Mouse (Mus musculus): ENCODE data around the gene Carns1.

- TF ChIP-seq EP300 (IDR thresholded peaks at IDR 0.05; ENCODE audit: low read depth in 1 of 2, low read length in 2 of 2) (no peak), CTCF (IDR thresholded peaks at IDR 0.05 in 2 of 3, conservative IDR thresholded peaks at IDR 0.05 in 1 of 3; ENCODE audit: control insufficient read depth in 1 of 3, insufficient read depth in 1 of 3, low read depth in 2 of 3, low read length in 3 of 3, poor library complexity in 1 of 3, severe bottlenecking in 1 of 3) (no peak), POLR2A (IDR thresholded peaks at IDR 0.05; ENCODE audit: control insufficient read depth in 1 of 2, insufficient read depth in 1 of 2, low read depth in 1 of 2, low read length in 2 of 2, poor library complexity in 1 of 2) (no peak), NELFE (IDR thresholded peaks at IDR 0.05; ENCODE audit: low read depth, low read length) (no peak)
Observed at GRCm38 (mm10) chr19:4164100-4164499, 11.2 kb downstream of the Carns1 start.

Data from MEL (cell line).